Mouse (Mus musculus) megakaryocyte progenitor cell, adult 5-6 weeks (primary cell): ENCODE measurements around the gene Epha4. TPM values are rescaled to one million over a fixed set of nuclear protein-coding genes. Genes with fewer than 3 reads are reported as not detected.

Experiments used
- ATAC-seq: replicated peaks from 2 replicates; pipeline ENCODE4 v1.8.0; 2016; ENCODE audit warnings: mild to moderate bottlenecking, moderate TSS enrichment, inconsistent platforms; ENCODE audit not compliant: poor library complexity
- total RNA-seq, 2 experiments: library from RNA; stranded (forward) in 1 of 2; stranded (reverse) in 1 of 2; fragments of 157-497, 149-512 nt in 1 of 2; fragments of 200-1000 nt in 1 of 2; gene quantifications; 2 replicates each; pipeline versions ENCODE4 v1.2.3 to v1.2.4; 2015 to 2017

The Epha4 gene
- total RNA-seq, 2 experiments from 2014 or later, result 0.07 TPM; not detected in 1

DNA sequence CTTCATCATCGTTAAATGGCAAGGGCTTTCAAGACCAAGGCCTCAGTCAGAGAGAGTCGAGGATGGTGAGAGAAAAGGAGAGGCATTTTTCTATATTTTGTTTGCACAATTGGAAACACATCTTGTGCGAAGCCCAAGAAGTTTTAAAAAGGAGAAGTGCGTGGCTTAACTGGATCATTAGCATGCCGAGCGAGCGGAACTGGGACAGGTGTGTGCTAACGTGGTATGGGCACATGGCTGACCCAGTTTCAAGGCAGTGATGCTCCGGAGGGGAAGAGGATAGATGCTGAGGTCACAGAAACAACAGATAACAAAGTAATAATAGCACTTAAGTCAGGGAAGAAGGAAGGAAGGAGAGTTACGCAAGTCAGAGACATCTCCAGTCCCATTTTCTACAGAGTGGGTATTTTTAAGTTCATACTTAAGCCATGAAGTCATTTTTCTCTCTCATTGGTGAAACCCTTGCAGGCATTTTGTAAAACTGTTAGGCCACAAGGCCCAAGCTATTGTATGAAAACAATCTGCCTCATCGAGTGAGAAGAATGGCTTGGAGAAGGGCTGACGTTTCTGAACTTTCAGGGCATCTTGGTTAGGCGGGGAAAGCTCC is 26.9 kb downstream of the Epha4 start:
- ATAC-seq, result peak; percentile 60

GRCm38 (mm10) chr1:77484766-77485596 is 29.9 kb downstream of the Epha4 start:
- ATAC-seq, result peak; percentile 44

GRCm38 (mm10) chr1:77475808-77476413 is 39.0 kb downstream of the Epha4 start:
- ATAC-seq, result no peak

DNA sequence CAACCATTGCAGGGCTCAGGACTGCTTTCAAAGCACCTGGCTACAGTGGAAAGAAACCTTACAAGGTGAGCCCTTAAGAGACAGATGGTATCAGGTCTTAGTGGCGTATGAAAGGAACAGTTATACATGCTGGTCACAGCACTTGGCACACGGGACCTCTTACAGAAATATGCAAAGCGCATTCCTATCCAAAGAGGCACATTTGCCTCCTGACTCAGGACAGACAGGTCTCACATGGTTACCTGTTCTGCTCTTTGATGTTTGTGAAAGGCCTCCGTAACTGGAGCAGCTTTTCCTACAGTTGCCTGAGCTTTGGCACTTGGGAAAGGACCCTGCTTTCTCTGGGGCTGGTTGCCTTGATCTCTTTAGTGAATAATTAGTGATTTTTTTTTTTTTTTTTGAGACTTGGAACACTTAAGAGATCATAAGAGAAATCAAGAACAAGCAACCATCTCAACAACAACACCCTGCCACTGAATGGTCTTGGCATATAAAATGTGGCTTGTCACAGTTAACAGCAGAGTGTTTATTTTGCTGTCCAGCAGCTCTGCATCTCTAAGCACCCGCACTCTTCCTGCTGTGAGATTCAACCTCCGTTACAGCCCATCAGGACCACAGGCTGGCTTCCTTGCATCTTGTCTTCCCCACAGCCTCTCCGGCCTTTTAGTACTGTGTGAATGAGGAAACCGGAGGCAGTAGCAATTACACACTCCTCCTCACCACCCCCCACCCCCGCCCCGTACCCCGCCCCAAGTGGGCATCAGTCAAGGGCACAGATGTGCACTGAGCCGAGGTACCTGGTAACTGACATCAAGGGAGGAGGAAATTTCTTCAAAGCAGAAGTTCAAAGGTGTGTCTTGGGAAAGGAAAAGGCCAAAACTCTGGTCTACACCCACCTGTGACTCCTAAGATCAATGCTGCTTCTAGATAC is 41.2 kb downstream of the Epha4 start:
- no peak for ATAC-seq

GRCm38 (mm10) chr1:77472566-77472965 is 42.3 kb downstream of the Epha4 start:
- no peak for ATAC-seq

GRCm38 (mm10) chr1:77471447-77471846 is 43.4 kb downstream of the Epha4 start:
- ATAC-seq, result no peak

DNA sequence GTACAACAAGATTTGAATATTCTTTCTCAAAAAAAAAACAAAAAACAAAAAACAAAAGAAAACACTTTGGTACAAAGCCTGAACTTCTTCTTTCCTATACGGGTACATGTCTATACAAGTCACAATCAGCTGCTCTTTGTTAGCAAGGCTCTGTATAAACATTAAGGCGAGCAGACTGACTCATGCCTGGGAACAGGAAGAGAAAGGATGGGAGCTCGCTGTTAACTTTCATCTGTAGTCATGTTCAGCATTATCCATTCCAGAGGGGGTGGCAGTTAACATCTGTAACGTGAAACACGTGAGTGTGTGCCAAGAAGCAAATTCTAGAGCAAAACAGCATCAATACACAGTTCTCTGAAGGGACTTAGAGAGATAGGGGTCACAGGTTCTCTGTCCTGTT is 43.9 kb downstream of the Epha4 start:
- ATAC-seq, result no peak

DNA sequence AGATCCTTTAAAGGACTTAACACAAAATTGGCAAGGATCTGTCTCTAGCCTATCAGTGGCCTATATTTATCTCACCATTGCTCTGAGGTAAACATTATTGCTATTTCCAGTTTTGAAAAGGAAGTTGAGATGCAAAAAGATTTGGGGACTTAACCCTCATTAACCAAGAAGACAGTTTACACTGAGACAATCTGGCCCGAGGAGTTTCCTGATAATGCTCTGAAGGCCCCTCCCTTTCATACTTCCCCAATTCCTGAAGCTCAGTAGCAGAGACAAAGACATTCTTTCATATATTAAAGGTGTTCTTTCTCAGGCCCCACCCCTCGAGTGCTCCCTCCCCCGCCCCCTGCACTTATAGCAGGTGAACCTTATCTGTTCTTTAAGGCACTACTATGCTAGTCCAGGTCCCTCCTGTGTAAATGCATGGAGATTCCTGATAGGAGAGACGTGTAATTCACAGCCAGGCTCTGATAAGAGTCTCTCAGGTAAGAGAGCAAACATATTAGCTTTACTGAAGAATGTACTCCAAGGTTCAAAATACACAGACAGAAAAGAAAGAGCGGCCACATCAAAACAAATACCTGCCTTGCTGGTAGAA is 46.1 kb downstream of the Epha4 start:
- peak; percentile 57 for ATAC-seq

GRCm38 (mm10) chr1:77465524-77465923 is 49.4 kb downstream of the Epha4 start:
- peak; percentile 24 for ATAC-seq

- peak; percentile 65 for ATAC-seq
These were observed 50.8 kb downstream of the Epha4 start for GRCm38 (mm10) chr1:77464108-77464507.

GRCm38 (mm10) chr1:77461877-77462615 is 52.8 kb downstream of the Epha4 start:
- ATAC-seq, result peak; percentile 40

DNA sequence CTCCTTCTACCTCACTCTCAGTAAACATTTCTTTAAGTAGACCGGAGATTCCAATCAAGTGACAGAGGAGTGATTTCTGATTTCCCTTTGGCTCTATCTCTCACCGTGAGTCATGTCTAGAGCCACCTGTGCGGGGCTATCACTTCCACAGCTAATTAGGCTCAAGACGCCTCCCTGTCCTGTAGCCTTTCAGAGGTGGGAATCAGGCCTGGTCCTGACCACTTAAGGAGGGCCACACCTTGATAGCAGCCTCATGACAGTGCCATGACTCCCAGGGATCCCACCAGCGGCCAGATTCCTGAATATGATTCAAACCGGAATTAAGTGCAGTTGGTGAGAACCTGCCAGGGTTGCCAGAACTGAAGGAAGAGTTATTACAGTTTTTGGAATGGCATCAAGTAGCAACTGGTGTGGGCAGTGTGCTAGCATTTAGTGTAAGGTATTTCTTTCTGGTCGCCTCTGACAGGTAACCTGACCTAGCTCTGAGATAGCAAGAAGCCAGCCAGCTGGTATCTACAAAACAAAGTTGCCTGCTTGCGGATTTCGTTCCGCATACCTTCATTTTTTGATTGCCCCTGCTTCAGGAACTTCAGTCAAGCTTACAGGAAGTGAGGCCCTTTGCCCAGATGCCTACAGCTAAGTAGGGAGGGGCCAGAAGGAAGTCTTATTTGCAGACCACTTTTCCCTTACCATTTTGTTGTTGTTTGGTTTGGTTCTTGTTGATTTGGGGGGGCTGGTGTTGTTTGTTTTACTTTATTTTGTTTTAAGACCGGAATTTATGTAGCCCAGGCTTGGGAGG is 53.9 kb downstream of the Epha4 start:
- 0 out of 2 replicates have a peak, but pooled peaks have one; percentile 36 for ATAC-seq

- no peak for ATAC-seq
These were observed 56.0 kb downstream of the Epha4 start for GRCm38 (mm10) chr1:77458751-77459385.

- no peak for ATAC-seq
These were observed 57.5 kb downstream of the Epha4 start for GRCm38 (mm10) chr1:77457446-77457800.

GRCm38 (mm10) chr1:77456695-77457445 is 58.0 kb downstream of the Epha4 start:
- no peak for ATAC-seq

GRCm38 (mm10) chr1:77453811-77454210 is 61.1 kb downstream of the Epha4 start:
- no peak for ATAC-seq

GRCm38 (mm10) chr1:77452721-77453120 is 62.2 kb downstream of the Epha4 start:
- ATAC-seq, result no peak

DNA sequence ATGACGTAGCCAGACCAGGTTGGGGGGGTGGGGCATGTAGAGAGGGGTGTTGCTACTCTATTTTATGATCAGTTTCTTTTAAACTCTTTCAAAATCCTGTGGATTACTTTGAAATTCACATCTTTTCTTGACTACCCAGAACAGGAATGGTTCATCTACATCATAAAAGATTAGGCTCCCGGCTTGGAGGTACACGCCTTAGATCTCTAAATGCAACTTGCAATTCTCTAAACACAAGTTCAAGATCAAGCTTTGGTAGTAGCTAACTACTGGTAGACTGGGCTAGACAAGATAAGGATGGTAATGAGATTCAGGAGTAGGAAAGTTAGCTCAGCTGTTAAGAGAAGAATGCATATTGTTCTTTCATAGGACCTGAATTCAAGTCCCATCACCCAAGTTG is 63.3 kb downstream of the Epha4 start:
- no peak for ATAC-seq
